Mouse (Mus musculus) forebrain, embryonic 16.5 days (tissue): ENCODE results near the gene Pah. TPM values are rescaled to one million over a fixed set of nuclear protein-coding genes. Genes with fewer than 3 reads are reported as not detected.

Experiments used
- ATAC-seq: fragments of 200-750 bp; cut with Nextera tagmentation; 2 replicates; pipeline ENCODE4 v1.8.0; 2017; ENCODE audit warnings: mild to moderate bottlenecking, moderate library complexity
- H3K27ac ChIP-seq: fragments of 300-500 bp; sonication (generic); 2 replicates; pipeline ENCODE4 v1.5.1; 2014; ENCODE audit warnings: low read length, control low read depth
- H3K27me3 ChIP-seq: fragments of 300-500 bp; sonication (generic); replicated peaks from 2 replicates; pipeline ENCODE4 v1.6.1; 2014; ENCODE audit warnings: low read length; ENCODE audit not compliant: control insufficient read depth, insufficient read depth
- H3K36me3 ChIP-seq: fragments of 300-500 bp; sonication (generic); 2 replicates; pipeline ENCODE4 v1.6.1; 2014; ENCODE audit not compliant: control insufficient read depth, insufficient read depth
- H3K4me1 ChIP-seq: fragments of 300-500 bp; sonication (generic); replicated peaks from 2 replicates; pipeline ENCODE4 v1.6.1; 2014; ENCODE audit warnings: low read length; ENCODE audit not compliant: control insufficient read depth, insufficient read depth
- H3K4me2 ChIP-seq: fragments of 300-500 bp; sonication (generic); 2 replicates; pipeline ENCODE4 v1.6.1; 2014; ENCODE audit warnings: mild to moderate bottlenecking, low read length, control low read depth
- H3K4me3 ChIP-seq: fragments of 300-500 bp; sonication (generic); replicated peaks from 2 replicates; pipeline ENCODE4 v1.5.1; 2014; ENCODE audit warnings: mild to moderate bottlenecking, low read length, control low read depth
- H3K9ac ChIP-seq: fragments of 300-500 bp; sonication (generic); replicated peaks from 2 replicates; pipeline ENCODE4 v1.6.1; 2014; ENCODE audit warnings: low read depth, low read length, control low read depth
- H3K9me3 ChIP-seq: fragments of 300-500 bp; sonication (generic); 2 replicates; pipeline ENCODE4 v1.6.1; 2016; ENCODE audit warnings: low read length; ENCODE audit not compliant: control insufficient read depth
- WGBS: fragments of 180-500 bp; shearing (Covaris S2); extraction: QIAGEN DNeasy Blood & Tissue Kit; methylation state at CpG from one replicate; pipeline ENCODE4 v1.1.7; 2014; 5-methylcytosine and 5-hydroxymethylcytosine counted together
- polyA plus RNA-seq: library from polyadenylated mRNA; unstranded; fragments of >200 nt; fragmentation: Nextera tagmentation; extraction: Ambion mirVana; gene quantifications from 2 replicates; pipeline ENCODE4 v1.2.1, GENCODE M21; 2015

Pah gene
- polyA plus RNA-seq, 1 experiment from 2014 or later = not detected

- Histone ChIP-seq H3K9ac (no peak overlapping the region), H3K27me3 (no peaks in the 10 kb centered on the region), H3K4me1 (peaks cover 3% of the 10 kb centered on the region; the same call in 1 of the 2 replicates), H3K27ac (no peak overlapping the region), H3K36me3 (no peaks in the 10 kb centered on the region), H3K4me2 (peak overlapping the region; percentile 10; the same call in 1 of the 2 replicates), H3K4me3 (no peak overlapping the region), H3K9me3 (no peaks in the 10 kb centered on the region)
- peak; percentile 75 for ATAC-seq
- WGBS = 54% methylated on average over 9 of the region's 9 CpGs
Observed at GRCm38 (mm10) chr10:87597075-87597677, 75.6 kb downstream of the Pah start.

GRCm38 (mm10) chr10:87602151-87602550, 80.6 kb downstream of the Pah start:
- Histone ChIP-seq H3K36me3 (no peaks in the 10 kb centered on the region), H3K9me3 (no peaks in the 10 kb centered on the region), H3K4me2 (no peak overlapping the region), H3K4me1 (no peaks in the 10 kb centered on the region; the same call in 1 of the 2 replicates), H3K27ac (no peak overlapping the region), H3K27me3 (no peaks in the 10 kb centered on the region), H3K4me3 (no peak overlapping the region), H3K9ac (no peak overlapping the region)
- WGBS = 47% methylated on average over 1 of the region's 1 CpGs
- ATAC-seq = no peak

- no peaks in the 10 kb centered on the region for H3K9me3 ChIP-seq
- 92% methylated on average over 1 of the region's 1 CpGs for WGBS
- H3K9ac ChIP-seq = no peak overlapping the region
- no peak for ATAC-seq
- no peak overlapping the region for H3K4me3 ChIP-seq
- H3K36me3 ChIP-seq = no peaks in the 10 kb centered on the region
- no peaks in the 10 kb centered on the region for H3K27me3 ChIP-seq
- no peak overlapping the region for H3K4me2 ChIP-seq
- H3K4me1 ChIP-seq = no peaks in the 10 kb centered on the region
- H3K27ac ChIP-seq = no peak overlapping the region
Observed at GRCm38 (mm10) chr10:87625196-87625595, 103.6 kb downstream of the Pah start.

Other genes starting within 250 kb of the Pah start
- 15.7 and 17.5 TPM in 2 replicates for gene Ascl1, start 28.1 kb upstream of the Pah start, polyA plus RNA-seq